Mouse (Mus musculus) lung, postnatal 0 days (tissue): ENCODE data around the gene Fbn1. TPM values are rescaled to one million over a fixed set of nuclear protein-coding genes. Genes with fewer than 3 reads are reported as not detected.

Source experiments
- ATAC-seq: fragments of 200-750 bp; cut with Nextera tagmentation; 2 replicates; pipeline ENCODE4 v1.8.0; 2017; ENCODE audit warnings: moderate library complexity
- DNase-seq: peaks from one replicate; pipeline ENCODE4 v3.0.0-alpha.2; 2016; ENCODE audit warnings: low spot score
- H3K27ac ChIP-seq: fragments of 300-500 bp; sonication (generic); 2 replicates; pipeline ENCODE4 v1.5.1; 2014; ENCODE audit warnings: antibody characterized with exemption, mild to moderate bottlenecking, low read length, mixed read lengths
- H3K27me3 ChIP-seq: fragments of 300-500 bp; sonication (generic); replicated peaks from 2 replicates; pipeline ENCODE4 v1.6.1; 2014; ENCODE audit warnings: low read length, mixed read lengths; ENCODE audit not compliant: insufficient read depth
- H3K36me3 ChIP-seq: fragments of 300-500 bp; sonication (generic); 2 replicates; pipeline ENCODE4 v1.6.1; 2014; ENCODE audit warnings: low read length, mixed read lengths; ENCODE audit not compliant: insufficient read depth
- H3K4me1 ChIP-seq: fragments of 300-500 bp; sonication (generic); 2 replicates; pipeline ENCODE4 v1.6.1; 2014; ENCODE audit warnings: antibody characterized with exemption, low read depth, low read length, mixed read lengths; ENCODE audit not compliant: insufficient read depth
- H3K4me2 ChIP-seq: fragments of 300-500 bp; sonication (generic); replicated peaks from 2 replicates; pipeline ENCODE4 v1.6.1; 2014; ENCODE audit warnings: low read depth, mild to moderate bottlenecking, low read length, moderate library complexity, mixed read lengths
- H3K4me3 ChIP-seq: fragments of 300-500 bp; sonication (generic); 2 replicates; pipeline ENCODE4 v1.5.1; 2014; ENCODE audit warnings: low read depth, low read length
- H3K9ac ChIP-seq: fragments of 300-500 bp; sonication (generic); replicated peaks from 2 replicates; pipeline ENCODE4 v1.6.1; 2014; ENCODE audit warnings: low read depth, mild to moderate bottlenecking
- H3K9me3 ChIP-seq: fragments of 300-500 bp; sonication (generic); 2 replicates; pipeline ENCODE4 v1.6.1; 2016; ENCODE audit warnings: low read length, mixed read lengths
- CTCF ChIP-seq: IDR thresholded peaks from 2 replicates; pipeline ENCODE4 v1.5.1; 2016; ENCODE audit warnings: antibody characterized with exemption, mild to moderate bottlenecking
- EP300 ChIP-seq: IDR thresholded peaks from 2 replicates; pipeline ENCODE4 v1.6.1; 2016; ENCODE audit warnings: antibody characterized with exemption, mild to moderate bottlenecking, control low read depth
- WGBS: fragments of 180-500 bp; shearing (Covaris S2); extraction: QIAGEN DNeasy Blood & Tissue Kit; methylation state at CpG from one replicate; pipeline ENCODE4 v1.1.7; 2014; 5-methylcytosine and 5-hydroxymethylcytosine counted together
- polyA plus RNA-seq: library from polyadenylated mRNA; unstranded; fragments of >200 nt; fragmentation: Nextera tagmentation; extraction: Ambion mirVana; gene quantifications from 2 replicates; pipeline ENCODE4 v1.2.1, GENCODE M21; 2015

The Fbn1 gene
- polyA plus RNA-seq, 1 experiment from 2014 or later, result 23.6 TPM

- DNase-seq, result no peak
- Histone ChIP-seq H3K27ac (no peak overlapping the region; the same call in 1 of the 2 replicates), H3K36me3 (no peaks in the 10 kb centered on the region; the same call in 1 of the 2 replicates), H3K4me3 (no peak overlapping the region), H3K9ac (no peak overlapping the region), H3K4me2 (no peak overlapping the region), H3K4me1 (no peaks in the 10 kb centered on the region), H3K27me3 (no peaks in the 10 kb centered on the region), H3K9me3 (no peaks in the 10 kb centered on the region)
- TF ChIP-seq EP300, result no peak
- no peak for TF ChIP-seq CTCF
- WGBS, result 78% methylated on average over 3 of the region's 3 CpGs
- ATAC-seq, result no peak
Observed at GRCm38 (mm10) chr2:125315203-125315602, 192.6 kb downstream of the Fbn1 start.

- Histone ChIP-seq H3K9me3 (no peaks in the 10 kb centered on the region), H3K9ac (no peak overlapping the region), H3K4me3 (no peak overlapping the region), H3K27ac (no peak overlapping the region), H3K27me3 (no peaks in the 10 kb centered on the region), H3K4me2 (no peak overlapping the region), H3K4me1 (no peaks in the 10 kb centered on the region), H3K36me3 (peaks cover 1% of the 10 kb centered on the region; the same call in 1 of the 2 replicates)
- WGBS, result 52% methylated on average over 16 of the region's 16 CpGs
- ATAC-seq (no peak), DNase-seq (no peak)
- TF ChIP-seq EP300 (no peak), CTCF (no peak)
Observed at GRCm38 (mm10) chr2:125314169-125314925, 193.4 kb downstream of the Fbn1 start.

- Histone ChIP-seq H3K4me2 (no peak overlapping the region), H3K4me3 (no peak overlapping the region), H3K9me3 (no peaks in the 10 kb centered on the region), H3K27me3 (no peaks in the 10 kb centered on the region), H3K27ac (no peak overlapping the region), H3K4me1 (no peaks in the 10 kb centered on the region), H3K36me3 (peaks cover 8% of the 10 kb centered on the region; the same call in 1 of the 2 replicates), H3K9ac (no peak overlapping the region)
- ATAC-seq (no peak), DNase-seq (no peak)
- TF ChIP-seq EP300, result no peak
- TF ChIP-seq CTCF, result no peak
- WGBS, result 82% methylated on average over 10 of the region's 10 CpGs
Observed at GRCm38 (mm10) chr2:125309710-125310109, 198.1 kb downstream of the Fbn1 start.

GRCm38 (mm10) chr2:125305671-125306070 lies 202.1 kb downstream of the Fbn1 start:
- TF ChIP-seq EP300 (no peak), CTCF (no peak)
- Histone ChIP-seq H3K9ac (no peak overlapping the region), H3K27ac (no peak overlapping the region), H3K27me3 (no peaks in the 10 kb centered on the region), H3K4me1 (no peaks in the 10 kb centered on the region), H3K4me3 (no peak overlapping the region), H3K36me3 (peaks cover 8% of the 10 kb centered on the region; the same call in 1 of the 2 replicates), H3K9me3 (no peaks in the 10 kb centered on the region), H3K4me2 (no peak overlapping the region)
- DNase-seq (no peak), ATAC-seq (no peak)
- 84% methylated on average over 3 of the region's 3 CpGs for WGBS

- H3K27ac ChIP-seq, result no peak overlapping the region
- DNase-seq (no peak), ATAC-seq (no peak)
- 68% methylated on average over 3 of the region's 3 CpGs for WGBS
- no peak for TF ChIP-seq EP300
- TF ChIP-seq CTCF, result no peak
- no peaks in the 10 kb centered on the region for H3K9me3 ChIP-seq
- H3K4me2 ChIP-seq, result no peak overlapping the region
- H3K9ac ChIP-seq, result no peak overlapping the region
- no peak overlapping the region for H3K4me3 ChIP-seq
- peaks cover 8% of the 10 kb centered on the region; the same call in 1 of the 2 replicates for H3K36me3 ChIP-seq
- no peaks in the 10 kb centered on the region for H3K4me1 ChIP-seq
- H3K27me3 ChIP-seq, result no peaks in the 10 kb centered on the region
Observed at GRCm38 (mm10) chr2:125304746-125305145, 203.0 kb downstream of the Fbn1 start.

GRCm38 (mm10) chr2:125303764-125304384 lies 203.9 kb downstream of the Fbn1 start:
- H3K27me3 ChIP-seq, result no peaks in the 10 kb centered on the region
- ATAC-seq (peak; percentile 32; the same call in 1 of the 2 replicates), DNase-seq (peak; percentile 48)
- 60% methylated on average over 5 of the region's 5 CpGs for WGBS
- H3K27ac ChIP-seq, result no peak overlapping the region
- H3K36me3 ChIP-seq, result 0 out of 2 replicates have a peak, but pooled peaks cover 5% of the 10 kb centered on the region
- H3K9me3 ChIP-seq, result no peaks in the 10 kb centered on the region
- no peak overlapping the region for H3K4me3 ChIP-seq
- H3K9ac ChIP-seq, result no peak overlapping the region
- no peaks in the 10 kb centered on the region for H3K4me1 ChIP-seq
- H3K4me2 ChIP-seq, result no peak overlapping the region
- peak; percentile 72 for TF ChIP-seq CTCF
- TF ChIP-seq EP300, result no peak
